Mouse (Mus musculus) stomach, embryonic 14.5 days (tissue): Measurements from ENCODE around the gene Nrip3. TPM values are rescaled to one million over a fixed set of nuclear protein-coding genes. Genes with fewer than 3 reads are reported as not detected.

ENCODE experiments used
- ATAC-seq: fragments of 200-750 bp; cut with Nextera tagmentation; 2 replicates; pipeline ENCODE4 v1.8.0; 2017; ENCODE audit warnings: low read depth, moderate TSS enrichment; ENCODE audit not compliant: insufficient number of reproducible peaks, insufficient read depth, low FRiP score
- H3K27ac ChIP-seq: fragments of 300-500 bp; sonication (generic); 2 replicates; pipeline ENCODE4 v1.5.1; 2014; ENCODE audit warnings: mild to moderate bottlenecking, low read length, moderate library complexity, mixed read lengths
- H3K27me3 ChIP-seq: fragments of 300-500 bp; sonication (generic); 2 replicates; pipeline ENCODE4 v1.6.1; 2014; ENCODE audit warnings: low read length, control low read depth, mixed read lengths; ENCODE audit not compliant: control insufficient read depth, insufficient read depth
- H3K36me3 ChIP-seq: fragments of 300-500 bp; sonication (generic); 2 replicates; pipeline ENCODE4 v1.6.1; 2014; ENCODE audit warnings: mild to moderate bottlenecking, control low read depth, low read length, moderate library complexity, mixed read lengths; ENCODE audit not compliant: control insufficient read depth, insufficient read depth
- H3K4me1 ChIP-seq: fragments of 300-500 bp; sonication (generic); 2 replicates; pipeline ENCODE4 v1.6.1; 2014; ENCODE audit warnings: low read length, control low read depth, mixed read lengths; ENCODE audit not compliant: control insufficient read depth, insufficient read depth
- H3K4me2 ChIP-seq: fragments of 300-500 bp; sonication (generic); replicated peaks from 2 replicates; pipeline ENCODE4 v1.6.1; 2014; ENCODE audit warnings: low read depth, low read length, control low read depth
- H3K4me3 ChIP-seq: fragments of 300-500 bp; sonication (generic); 2 replicates; pipeline ENCODE4 v1.5.1; 2014; ENCODE audit warnings: low read depth, low read length, control low read depth
- H3K9ac ChIP-seq: fragments of 300-500 bp; sonication (generic); replicated peaks from 2 replicates; pipeline ENCODE4 v1.6.1; 2014; ENCODE audit warnings: low read depth, mild to moderate bottlenecking, control low read depth, low read length, moderate library complexity, mixed read lengths
- H3K9me3 ChIP-seq: fragments of 300-500 bp; sonication (generic); 2 replicates; pipeline ENCODE4 v1.6.1; 2016; ENCODE audit warnings: low read depth, low read length, control low read depth; ENCODE audit not compliant: control insufficient read depth
- WGBS: fragments of 180-500 bp; shearing (Covaris S2); extraction: QIAGEN DNeasy Blood & Tissue Kit; methylation state at CpG from one replicate; pipeline ENCODE4 v1.1.7; 2014; 5-methylcytosine and 5-hydroxymethylcytosine counted together
- polyA plus RNA-seq: library from polyadenylated mRNA; unstranded; fragments of >200 nt; fragmentation: Nextera tagmentation; extraction: Ambion mirVana; gene quantifications from 2 replicates; pipeline ENCODE4 v1.2.1, GENCODE M21; 2014

The Nrip3 gene
- polyA plus RNA-seq, 1 experiment from 2014 or later: 0.94 TPM

DNA sequence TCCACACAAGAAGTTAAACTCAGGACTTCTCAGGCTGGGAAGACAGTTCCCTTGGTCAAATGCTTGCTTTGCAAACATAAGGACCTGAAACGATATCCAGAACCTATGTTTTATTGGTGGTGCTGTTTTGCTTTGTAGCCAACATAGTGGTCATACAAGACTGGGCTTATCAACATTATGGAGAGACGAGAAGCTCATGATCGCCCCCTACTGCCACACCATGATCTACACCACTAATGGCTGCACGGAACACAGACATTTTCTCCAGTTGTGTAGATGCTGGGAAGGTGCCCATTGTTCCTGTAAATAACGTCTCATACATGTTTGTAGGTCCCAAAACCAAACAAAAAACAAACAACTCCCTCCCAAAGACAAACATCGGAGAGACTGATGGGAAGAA is 23.0 kb upstream of the Nrip3 start:
- no peak overlapping the region for H3K4me2 ChIP-seq
- no peak overlapping the region for H3K4me3 ChIP-seq
- no peak overlapping the region for H3K27ac ChIP-seq
- no peaks in the 10 kb centered on the region for H3K4me1 ChIP-seq
- H3K36me3 ChIP-seq: no peaks in the 10 kb centered on the region
- no peak overlapping the region for H3K9ac ChIP-seq
- H3K27me3 ChIP-seq: no peaks in the 10 kb centered on the region
- ATAC-seq: no peak
- no peaks in the 10 kb centered on the region for H3K9me3 ChIP-seq
- WGBS: 63% methylated on average over 6 of the region's 6 CpGs

DNA sequence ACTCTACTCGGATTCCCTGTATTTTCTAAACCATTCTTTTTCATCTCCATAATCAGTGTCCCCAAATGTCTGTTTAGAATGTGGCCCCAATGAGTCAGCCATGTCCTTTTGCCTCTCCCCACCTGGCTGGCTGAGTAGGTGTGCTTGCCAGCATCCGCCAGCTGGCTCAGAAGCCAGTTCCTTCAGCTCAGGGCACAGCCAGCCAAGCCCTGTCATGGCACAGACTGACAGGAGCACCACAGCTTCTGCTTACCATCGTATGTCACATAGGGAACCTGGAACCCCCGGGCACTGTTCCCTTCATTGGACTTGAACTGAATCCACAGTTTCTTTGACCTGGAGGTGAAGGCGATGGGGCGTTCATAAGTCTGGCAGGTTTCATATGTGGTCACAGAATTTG is 22.5 kb upstream of the Nrip3 start:
- Histone ChIP-seq H3K27me3 (no peaks in the 10 kb centered on the region), H3K4me2 (no peak overlapping the region), H3K36me3 (no peaks in the 10 kb centered on the region), H3K27ac (no peak overlapping the region), H3K4me3 (no peak overlapping the region), H3K9ac (no peak overlapping the region), H3K9me3 (no peaks in the 10 kb centered on the region), H3K4me1 (no peaks in the 10 kb centered on the region)
- WGBS: 86% methylated on average over 6 of the region's 6 CpGs
- no peak for ATAC-seq

DNA sequence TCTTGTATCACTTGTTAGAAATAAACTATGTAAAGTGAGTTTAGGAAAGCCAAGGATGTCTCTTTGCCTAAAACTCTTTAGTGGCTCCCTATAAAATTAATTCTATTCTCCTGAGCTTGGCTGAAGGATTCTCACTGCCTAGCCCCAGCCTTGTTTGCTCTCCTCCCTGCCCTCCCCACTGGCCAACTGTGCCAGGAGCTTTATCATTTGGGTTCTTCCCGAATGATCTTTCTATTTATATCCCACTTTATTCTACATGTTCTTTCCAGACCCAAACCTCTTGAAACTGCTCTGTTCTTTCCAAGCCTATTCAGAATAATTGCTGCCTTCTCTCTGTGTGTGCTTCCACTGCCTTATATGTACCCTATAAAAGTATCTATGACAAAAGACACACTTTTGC is 21.7 kb upstream of the Nrip3 start:
- no peak overlapping the region for H3K9ac ChIP-seq
- no peaks in the 10 kb centered on the region for H3K9me3 ChIP-seq
- 47% methylated on average over 1 of the region's 1 CpGs for WGBS
- H3K4me2 ChIP-seq: no peak overlapping the region
- ATAC-seq: no peak
- H3K4me1 ChIP-seq: no peaks in the 10 kb centered on the region
- H3K27ac ChIP-seq: no peak overlapping the region
- no peaks in the 10 kb centered on the region for H3K27me3 ChIP-seq
- H3K4me3 ChIP-seq: no peak overlapping the region
- H3K36me3 ChIP-seq: no peaks in the 10 kb centered on the region

DNA sequence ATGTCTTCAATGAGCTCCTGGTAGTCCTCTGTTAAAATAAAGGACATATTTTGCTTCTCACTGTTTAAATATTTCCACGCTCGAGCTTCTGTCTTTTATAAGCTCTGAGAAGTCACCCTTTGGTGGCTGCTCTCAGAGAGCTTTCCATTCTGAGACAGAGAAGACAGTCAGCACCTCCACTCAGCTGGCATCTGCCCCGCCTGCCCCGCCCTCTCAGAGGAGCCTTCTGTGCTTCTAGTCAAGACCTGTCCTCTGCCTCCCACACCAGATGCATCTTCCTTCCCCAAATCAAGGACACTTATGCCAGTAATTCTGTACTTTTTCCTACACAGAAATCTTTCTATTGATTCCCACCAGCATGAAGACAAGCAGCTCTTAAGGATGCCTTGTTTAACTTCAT is 18.8 kb upstream of the Nrip3 start:
- H3K9me3 ChIP-seq: no peaks in the 10 kb centered on the region
- H3K9ac ChIP-seq: no peak overlapping the region
- H3K4me3 ChIP-seq: no peak overlapping the region
- ATAC-seq: no peak
- H3K4me2 ChIP-seq: no peak overlapping the region
- no peak overlapping the region for H3K27ac ChIP-seq
- no peaks in the 10 kb centered on the region for H3K36me3 ChIP-seq
- 82% methylated on average over 4 of the region's 4 CpGs for WGBS
- H3K27me3 ChIP-seq: no peaks in the 10 kb centered on the region
- no peaks in the 10 kb centered on the region for H3K4me1 ChIP-seq

DNA sequence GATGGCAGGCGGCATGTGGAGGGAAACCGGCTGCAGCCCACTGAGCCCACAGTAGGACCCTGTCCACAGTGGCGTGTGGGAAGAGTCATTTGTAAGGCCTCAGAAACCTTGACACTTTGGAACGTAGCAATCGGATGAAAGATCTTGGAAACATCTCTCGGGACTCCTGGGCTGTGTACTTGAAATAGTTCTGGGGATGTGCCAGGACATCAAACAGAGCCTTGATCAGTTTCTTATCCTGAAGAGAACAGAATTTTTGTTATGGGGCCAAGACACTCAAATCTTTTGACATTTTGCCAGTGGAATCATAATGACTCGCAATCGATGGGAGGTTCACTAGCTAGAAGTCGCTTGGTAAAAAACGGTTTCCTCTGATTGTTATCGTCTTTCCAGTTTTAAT is 17.3 kb upstream of the Nrip3 start:
- Histone ChIP-seq H3K36me3 (no peaks in the 10 kb centered on the region), H3K4me1 (no peaks in the 10 kb centered on the region), H3K27ac (no peak overlapping the region), H3K9ac (no peak overlapping the region), H3K9me3 (no peaks in the 10 kb centered on the region), H3K4me2 (no peak overlapping the region), H3K27me3 (no peaks in the 10 kb centered on the region), H3K4me3 (no peak overlapping the region)
- ATAC-seq: no peak
- WGBS: 72% methylated on average over 11 of the region's 11 CpGs

DNA sequence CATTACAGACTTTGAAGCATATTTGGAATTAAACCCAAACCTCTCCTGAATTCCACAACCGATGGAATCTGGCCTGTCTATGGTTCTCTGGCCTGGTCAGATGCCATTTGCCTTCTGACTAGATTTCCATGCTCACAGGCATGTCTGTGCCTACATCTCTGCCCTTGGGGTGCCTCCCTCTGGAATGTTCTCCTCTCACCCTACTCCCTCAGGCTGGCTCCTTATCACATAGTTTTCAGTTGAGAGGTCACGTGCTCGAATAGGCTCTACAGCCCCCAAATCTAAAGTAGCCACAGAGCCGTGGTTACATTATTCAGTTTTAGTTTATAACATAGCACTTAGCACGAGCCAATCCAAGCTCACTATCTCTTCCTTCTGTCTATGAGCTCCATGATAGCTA is 13.7 kb upstream of the Nrip3 start:
- WGBS: 51% methylated on average over 5 of the region's 5 CpGs
- Histone ChIP-seq H3K4me3 (no peak overlapping the region), H3K9ac (no peak overlapping the region), H3K36me3 (no peaks in the 10 kb centered on the region), H3K27me3 (no peaks in the 10 kb centered on the region), H3K9me3 (no peaks in the 10 kb centered on the region), H3K4me1 (no peaks in the 10 kb centered on the region), H3K4me2 (no peak overlapping the region), H3K27ac (no peak overlapping the region)
- no peak for ATAC-seq

DNA sequence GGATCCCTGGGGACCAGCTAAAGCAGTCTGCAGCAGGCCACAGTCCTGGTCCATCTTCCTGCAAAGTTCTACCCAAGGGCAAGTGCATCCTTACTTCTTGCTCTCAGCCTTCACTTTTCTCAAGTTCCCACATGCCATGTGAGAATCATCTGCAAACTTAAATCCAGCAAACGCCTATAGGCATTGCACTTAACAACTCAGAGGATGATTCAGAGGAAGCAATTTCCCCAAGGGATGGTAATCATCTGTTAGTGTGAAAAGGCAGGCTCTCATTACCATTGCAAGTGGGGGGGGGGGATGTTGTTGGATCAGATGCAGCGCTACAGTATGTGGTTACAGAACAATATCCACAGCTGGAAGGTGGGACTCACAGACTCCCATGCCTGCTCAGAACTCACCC is 12.7 kb upstream of the Nrip3 start:
- no peak overlapping the region for H3K4me2 ChIP-seq
- H3K36me3 ChIP-seq: no peaks in the 10 kb centered on the region
- H3K27me3 ChIP-seq: no peaks in the 10 kb centered on the region
- no peak for ATAC-seq
- H3K9me3 ChIP-seq: no peaks in the 10 kb centered on the region
- no peaks in the 10 kb centered on the region for H3K4me1 ChIP-seq
- no peak overlapping the region for H3K9ac ChIP-seq
- 73% methylated on average over 2 of the region's 2 CpGs for WGBS
- H3K4me3 ChIP-seq: no peak overlapping the region
- H3K27ac ChIP-seq: no peak overlapping the region

DNA sequence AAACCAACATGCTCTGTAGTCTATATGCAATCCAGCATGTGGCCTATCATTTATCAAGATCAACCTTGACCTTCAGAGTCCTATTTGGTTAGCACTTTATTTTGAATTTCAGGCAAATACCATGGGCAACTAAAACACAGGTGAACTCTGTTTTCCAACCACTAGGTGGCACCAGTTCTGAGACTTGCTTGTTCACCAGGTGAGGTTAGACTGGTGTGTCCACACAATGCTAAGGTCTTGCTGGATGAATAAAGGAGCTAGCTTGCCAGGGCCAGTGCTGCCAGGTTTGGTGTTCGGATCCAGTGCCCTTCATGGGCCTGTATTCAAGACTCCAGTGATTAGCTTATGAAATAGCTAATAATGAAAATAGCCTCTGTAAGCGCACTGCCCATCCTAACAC is 10.9 kb upstream of the Nrip3 start:
- Histone ChIP-seq H3K4me3 (no peak overlapping the region), H3K9ac (no peak overlapping the region), H3K9me3 (no peaks in the 10 kb centered on the region), H3K4me2 (no peak overlapping the region), H3K4me1 (no peaks in the 10 kb centered on the region), H3K36me3 (no peaks in the 10 kb centered on the region), H3K27ac (no peak overlapping the region), H3K27me3 (no peaks in the 10 kb centered on the region)
- no peak for ATAC-seq
- WGBS: 65% methylated on average over 2 of the region's 2 CpGs

DNA sequence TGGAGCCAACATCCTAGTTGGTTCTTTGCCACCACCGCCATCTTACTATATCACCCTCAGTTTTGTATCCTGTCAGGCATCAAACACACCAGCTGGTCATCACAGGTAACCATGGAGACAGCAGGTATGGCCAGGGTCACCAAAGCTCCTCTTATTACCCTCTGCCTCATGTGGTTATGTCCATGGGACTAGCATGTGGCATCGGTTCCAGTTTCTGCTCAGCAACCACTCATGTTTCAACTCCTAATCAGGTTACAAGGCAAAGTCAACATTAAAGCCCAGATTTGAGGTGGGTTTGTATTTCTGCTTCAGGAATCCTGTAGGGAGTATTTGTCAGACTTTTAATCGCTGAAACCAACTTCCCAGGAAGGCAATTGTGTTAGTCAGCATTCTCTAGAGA is 9.0 kb upstream of the Nrip3 start:
- H3K9ac ChIP-seq: no peak overlapping the region
- 73% methylated on average over 3 of the region's 3 CpGs for whole genome bisulfite sequencing
- no peaks in the 10 kb centered on the region for H3K4me1 ChIP-seq
- H3K4me2 ChIP-seq: no peak overlapping the region
- no peak overlapping the region for H3K4me3 ChIP-seq
- no peaks in the 10 kb centered on the region for H3K36me3 ChIP-seq
- no peaks in the 10 kb centered on the region for H3K9me3 ChIP-seq
- H3K27me3 ChIP-seq: no peaks in the 10 kb centered on the region
- no peak overlapping the region for H3K27ac ChIP-seq
- peak; percentile 56; the same call in 1 of the 2 replicates for ATAC-seq
